Comparison of ENCODE assay signal across 17 mouse cellular contexts in the genomic region with DNA sequence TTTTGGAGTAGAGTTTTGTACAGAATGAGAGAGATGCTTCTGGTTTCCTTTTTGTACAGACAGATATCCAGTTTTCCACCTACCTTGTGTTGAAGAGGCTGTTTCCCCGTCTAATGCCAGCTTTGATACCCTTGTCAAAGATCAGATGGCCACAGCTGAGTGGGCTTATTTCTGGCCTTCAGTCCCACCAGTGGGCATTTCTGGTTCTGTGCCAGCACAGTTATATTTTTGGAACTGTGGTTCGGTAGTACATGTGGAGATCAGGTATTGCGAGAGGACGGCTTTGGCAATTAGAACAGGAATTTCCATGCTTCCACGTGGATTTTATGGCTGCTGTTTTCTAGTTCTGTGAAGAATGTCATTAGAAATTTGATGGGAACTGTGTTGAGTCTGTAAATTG.
"Had no signal": no experiment of that assay in that cellular context is flagged by ENCODE, and none has a peak within 500 bp of the region (broad histone marks: within the 10 kb centered on the region; RNA-seq: fewer than 3 reads in every experiment).

No protein-coding gene starts in this region.

- H3K27ac ChIP-seq: midbrain, embryonic 10.5 days; midbrain, embryonic 12.5 days; neural tube, embryonic 13.5 days; neural tube, embryonic 15.5 days had no signal

- H3K36me3 ChIP-seq: midbrain, embryonic 10.5 days; midbrain, embryonic 12.5 days; neural tube, embryonic 13.5 days; neural tube, embryonic 15.5 days had no signal

- H3K9me3 ChIP-seq: midbrain, embryonic 10.5 days; midbrain, embryonic 12.5 days; neural tube, embryonic 13.5 days; neural tube, embryonic 15.5 days had no signal

- H3K4me3 ChIP-seq: midbrain, embryonic 10.5 days; midbrain, embryonic 12.5 days; myocyte; neural tube, embryonic 13.5 days; neural tube, embryonic 15.5 days had no signal

- H3K27me3 ChIP-seq: midbrain, embryonic 12.5 days; neural tube, embryonic 13.5 days; neural tube, embryonic 15.5 days had no signal

- DNase-seq: lung, embryonic 14.5 days; lung, postnatal 10 days; lung, postnatal 4 days; midbrain, embryonic 14.5 days; retina, postnatal 1 day; right cerebral cortex, adult 18-20 months; right cerebral cortex, postnatal 25 days; right cerebral cortex, postnatal 4 days; spleen, adult 18-20 months; thymus, adult 18-20 months; thymus, postnatal 14 days; thymus, postnatal 36 days had no signal

- H3K4me1 ChIP-seq: midbrain, embryonic 10.5 days; midbrain, embryonic 12.5 days; neural tube, embryonic 13.5 days; neural tube, embryonic 15.5 days had no signal
